Mouse (Mus musculus) WW6 (cell line): ENCODE results near the gene a.
"Not testable (repeated sequence)": the region's sequence is repeated elsewhere in the genome, so short reads cannot be mapped to it uniquely, and the experiment has no call there.

Source experiments
- DNase-seq: peaks from one replicate; pipeline ENCODE4 v3.0.0-alpha.2; 2013; ENCODE audit warnings: low read depth, low spot score

a gene

GRCm38 (mm10) chr2:154917866-154918641, 126.9 kb downstream of the a start:
- no peak for DNase-seq

- no peak for DNase-seq
Measured at GRCm38 (mm10) chr2:154920896-154921295, 129.7 kb downstream of the a start.

- DNase-seq = not testable (repeated sequence)
Measured at GRCm38 (mm10) chr2:154922134-154922533, 130.9 kb downstream of the a start.

GRCm38 (mm10) chr2:154925411-154926031, 134.3 kb downstream of the a start:
- no peak for DNase-seq

GRCm38 (mm10) chr2:154926843-154927242, 135.6 kb downstream of the a start:
- no peak for DNase-seq

GRCm38 (mm10) chr2:154928298-154928697, 137.1 kb downstream of the a start:
- no peak for DNase-seq

GRCm38 (mm10) chr2:154933884-154934283, 142.7 kb downstream of the a start:
- no peak for DNase-seq

GRCm38 (mm10) chr2:154936106-154936505, 144.9 kb downstream of the a start:
- no peak for DNase-seq

GRCm38 (mm10) chr2:154936536-154937155, 145.4 kb downstream of the a start:
- DNase-seq = no peak

- no peak for DNase-seq
Measured at GRCm38 (mm10) chr2:154937547-154938390, 146.6 kb downstream of the a start.

GRCm38 (mm10) chr2:154941952-154942351, 150.8 kb downstream of the a start:
- DNase-seq = no peak

GRCm38 (mm10) chr2:154942546-154942945, 151.3 kb downstream of the a start:
- peak; percentile 14 for DNase-seq

GRCm38 (mm10) chr2:154943101-154943500, 151.9 kb downstream of the a start:
- DNase-seq = peak; percentile 33

GRCm38 (mm10) chr2:154946921-154947320, 155.7 kb downstream of the a start:
- DNase-seq = no peak

- DNase-seq = no peak
Measured at GRCm38 (mm10) chr2:154949352-154949751, 158.2 kb downstream of the a start.

GRCm38 (mm10) chr2:154949877-154950276, 158.7 kb downstream of the a start:
- DNase-seq = no peak

- no peak for DNase-seq
Measured at GRCm38 (mm10) chr2:154950601-154951000, 159.4 kb downstream of the a start.

GRCm38 (mm10) chr2:154959486-154959885, 168.3 kb downstream of the a start:
- no peak for DNase-seq

GRCm38 (mm10) chr2:154959909-154960308, 168.7 kb downstream of the a start:
- no peak for DNase-seq

- no peak for DNase-seq
Measured at GRCm38 (mm10) chr2:154963176-154963575, 172.0 kb downstream of the a start.

- DNase-seq = not testable (repeated sequence)
Measured at GRCm38 (mm10) chr2:154969740-154970397, 178.7 kb downstream of the a start.
